18 mouse cellular contexts compared by ENCODE assay signal in the genomic region with DNA sequence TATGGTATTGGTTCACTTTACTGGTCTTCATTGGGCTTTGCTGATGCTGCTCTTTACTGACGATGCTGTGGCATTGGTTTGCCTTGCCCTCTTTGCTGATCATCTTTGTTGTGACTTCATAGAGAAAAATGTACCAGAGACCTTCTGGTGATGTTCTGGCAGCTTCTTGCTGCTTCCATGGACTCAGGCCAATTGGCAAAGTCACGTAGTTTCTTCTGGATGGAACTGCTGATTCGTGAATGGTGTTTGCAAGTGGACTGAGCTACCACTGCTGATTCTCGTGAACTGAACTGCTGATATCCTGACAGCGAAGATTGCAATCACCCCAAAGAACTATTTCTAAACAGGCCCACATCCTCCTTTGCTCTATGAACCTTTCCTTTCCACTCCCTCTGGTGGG. TPM values are rescaled to one million over a fixed set of nuclear protein-coding genes. Genes with fewer than 3 reads are reported as not detected.
DNase-seq lines count a peak whose midpoint lies in the region; TF ChIP-seq lines count a peak whose summit lies in the region.
"Had no signal": no experiment of that assay in that cellular context is flagged by ENCODE, and none has a peak within 500 bp of the region (broad histone marks: within the 10 kb centered on the region; RNA-seq: fewer than 3 reads in every experiment).

No protein-coding gene starts in this region.

- no peak for TF ChIP-seq CTCF in liver, adult 2 months (IDR thresholded peaks at IDR 0.05; ENCODE audit: low read depth, low read length)

- peak overlapping the region; percentile 22; the same call in 1 of the 2 replicates for H3K27ac ChIP-seq in liver, adult 2 months (replicated peaks; ENCODE audit: insufficient read depth, low read depth, low read length)
- H3K27ac ChIP-seq: embryonic facial prominence, embryonic 12.5 days; forebrain, embryonic 15.5 days; hindbrain, embryonic 10.5 days; hindbrain, embryonic 14.5 days had no signal

- H3K27me3 ChIP-seq in liver, adult 2 months (ENCODE audit: control insufficient read depth, insufficient read depth, low read length): no peaks in the 10 kb centered on the region
- H3K27me3 ChIP-seq: embryonic facial prominence, embryonic 12.5 days; forebrain, embryonic 15.5 days; heart, embryonic 12.5 days; Patski had no signal

- no peak overlapping the region for H3K9ac ChIP-seq in liver, adult 2 months (ENCODE audit: low read depth, low read length)
- H3K9ac ChIP-seq: embryonic facial prominence, embryonic 12.5 days; forebrain, embryonic 15.5 days; heart, embryonic 12.5 days; hindbrain, embryonic 14.5 days had no signal

- peaks cover 57% of the 10 kb centered on the region for H3K36me3 ChIP-seq in liver, adult 2 months (ENCODE audit: control insufficient read depth, insufficient read depth, low read length)

- WGBS in liver, adult 2 months: 32% methylated on average over 5 of the region's 5 CpGs

- H3K79me2 ChIP-seq in liver, adult 2 months (ENCODE audit: control insufficient read depth, insufficient read depth, low read length): no peaks in the 10 kb centered on the region

- H3K4me3 ChIP-seq in liver, adult 2 months (ENCODE audit: insufficient read depth, low read depth, low read length): no peak overlapping the region
- H3K4me3 ChIP-seq: embryonic facial prominence, embryonic 12.5 days; forebrain, embryonic 15.5 days; heart, embryonic 12.5 days; hindbrain, embryonic 10.5 days had no signal

- peak; percentile 51 to 58 for DNase-seq in cerebellum, postnatal 10 days
- DNase-seq in cerebellum, postnatal 4 days (ENCODE audit: low spot score in 2 of 2): no peak
- DNase-seq in liver, adult 2 months (ENCODE audit: extremely low read depth, low read depth, low spot score): peak; percentile 75
- DNase-seq in liver: no peak
- DNase-seq in brain, adult 2 months (ENCODE audit: low read depth, low spot score): peak; percentile 39
- no peak for DNase-seq in testis, postnatal 14 days (ENCODE audit: low spot score)
- no peak for DNase-seq in ovary, postnatal 36 days (ENCODE audit: low spot score)
- DNase-seq: adrenal gland, adult 8-10 months; cerebellum, adult 2 months; gastrocnemius, postnatal 25 days had no signal

- no peak for TF ChIP-seq POLR2A in liver, adult 2 months (IDR thresholded peaks at IDR 0.05; ENCODE audit: extremely low read depth, insufficient read depth, low read length)

- H3K4me1 ChIP-seq in liver, adult 2 months (ENCODE audit: control insufficient read depth, insufficient read depth, low read length): peaks cover 7% of the 10 kb centered on the region; the same call in 1 of the 2 replicates
- H3K4me1 ChIP-seq: embryonic facial prominence, embryonic 12.5 days; forebrain, embryonic 15.5 days; heart, embryonic 12.5 days; hindbrain, embryonic 10.5 days had no signal

RNA-seq across cellular contexts. Expression of gene Ctbp1, which starts 20.4 kb away (rescaled TPM):
- total RNA-seq in liver, adult 2 months (2014; rRNA removed): 26.1 and 29.1 TPM in 2 replicates
- 89.9 and 97.6 TPM in 2 replicates for polyA plus RNA-seq in liver, adult 2 months (2012; rRNA removed)

RNA-seq across cellular contexts. Expression of gene Spon2, which starts 36.2 kb away (rescaled TPM):
- total RNA-seq in liver, adult 2 months (2014; rRNA removed): 1.2 and 2.4 TPM in 2 replicates
- 5.3 and 11.1 TPM in 2 replicates for polyA plus RNA-seq in liver, adult 2 months (2012; rRNA removed)
- total RNA-seq: granulocyte monocyte progenitor cell, adult 5-6 weeks had no signal
- polyA plus RNA-seq: activated CD4-positive, CD25-positive, alpha-beta regulatory T cell, adult 4 months had no signal

Comparison
In these comparisons a context has a peak if more than half of its experiments do, and no peak if none do; other contexts are left out.
1. DNase-seq: peak in cerebellum, postnatal 10 days (2 of 2), liver, adult 2 months (single experiment) and brain, adult 2 months (single experiment); none in cerebellum, postnatal 4 days (0 of 2), liver (single experiment), testis, postnatal 14 days (single experiment) and ovary, postnatal 36 days (single experiment).